Mouse (Mus musculus): ENCODE results near the gene Zfand5. TPM values are rescaled to one million over a fixed set of nuclear protein-coding genes. Genes with fewer than 3 reads are reported as not detected.

The Zfand5 gene
- polyA plus RNA-seq, 1 experiment from 2014 or later = 109 TPM

DNA sequence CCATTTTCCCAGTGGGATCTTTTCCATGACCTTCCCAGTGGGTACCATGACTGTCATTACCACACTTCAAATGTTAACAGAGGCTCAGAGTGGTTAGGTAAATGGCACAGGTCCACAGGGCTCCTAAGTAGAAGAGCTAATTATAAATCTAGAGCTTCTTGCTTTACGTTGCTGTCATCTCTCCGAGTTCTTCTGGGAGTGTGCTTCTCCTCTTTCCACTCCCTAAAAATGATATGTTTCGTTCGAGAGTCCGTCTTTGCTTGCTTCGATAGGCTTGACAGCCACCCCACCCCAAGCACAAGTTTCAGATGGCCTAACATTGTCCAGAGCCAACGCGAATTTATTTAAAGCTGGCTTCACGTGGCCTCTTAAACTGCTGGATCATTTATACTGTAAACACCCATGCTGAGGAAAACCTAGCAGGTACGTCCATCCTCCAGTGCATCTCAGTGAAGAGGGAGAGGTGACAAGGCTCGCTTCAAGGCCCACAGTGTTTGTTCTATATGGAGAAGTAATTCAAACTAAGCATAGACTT, 59.6 kb downstream of the Zfand5 start:
- ATAC-seq = no peak
- Histone ChIP-seq H3K27me3 (replicated peaks; ENCODE audit: insufficient read depth, low read length) (no peaks in the 10 kb centered on the region), H3K36me3 (ENCODE audit: insufficient read depth, low read length) (no peaks in the 10 kb centered on the region), H3K4me1 (ENCODE audit: insufficient read depth, low read depth, low read length) (no peaks in the 10 kb centered on the region), H3K4me2 (replicated peaks; ENCODE audit: low read depth, low read length) (no peak overlapping the region), H3K9me3 (ENCODE audit: low read length) (no peaks in the 10 kb centered on the region), H3K27ac (ENCODE audit: low read length) (no peak overlapping the region), H3K4me3 (ENCODE audit: low read depth, low read length) (no peak overlapping the region), H3K9ac (replicated peaks; ENCODE audit: low read depth) (no peak overlapping the region)
- no peak for DNase-seq (ENCODE audit: low spot score)
- WGBS = 76% methylated on average over 11 of the region's 11 CpGs
- TF ChIP-seq CTCF (IDR thresholded peaks at IDR 0.05) = no peak
- no peak for TF ChIP-seq EP300 (IDR thresholded peaks at IDR 0.05)

Other genes starting within 250 kb of the Zfand5 start
- 1.7 and 2.0 TPM in 2 replicates for gene Gda, start 201.2 kb downstream of the Zfand5 start, polyA plus RNA-seq (2015; fragmentation: Nextera tagmentation; extraction: Ambion mirVana)